Mouse (Mus musculus): ENCODE data around the gene Pip5k1b.

Pip5k1b gene

GRCm38 (mm10) chr19:24327921-24328320 is 227.8 kb downstream of the Pip5k1b start:
- no peak for DNase-seq

- DNase-seq, result no peak
Measured at GRCm38 (mm10) chr19:24326969-24327368, 228.7 kb downstream of the Pip5k1b start.

GRCm38 (mm10) chr19:24325692-24326091 is 230.0 kb downstream of the Pip5k1b start:
- no peak for DNase-seq

DNA sequence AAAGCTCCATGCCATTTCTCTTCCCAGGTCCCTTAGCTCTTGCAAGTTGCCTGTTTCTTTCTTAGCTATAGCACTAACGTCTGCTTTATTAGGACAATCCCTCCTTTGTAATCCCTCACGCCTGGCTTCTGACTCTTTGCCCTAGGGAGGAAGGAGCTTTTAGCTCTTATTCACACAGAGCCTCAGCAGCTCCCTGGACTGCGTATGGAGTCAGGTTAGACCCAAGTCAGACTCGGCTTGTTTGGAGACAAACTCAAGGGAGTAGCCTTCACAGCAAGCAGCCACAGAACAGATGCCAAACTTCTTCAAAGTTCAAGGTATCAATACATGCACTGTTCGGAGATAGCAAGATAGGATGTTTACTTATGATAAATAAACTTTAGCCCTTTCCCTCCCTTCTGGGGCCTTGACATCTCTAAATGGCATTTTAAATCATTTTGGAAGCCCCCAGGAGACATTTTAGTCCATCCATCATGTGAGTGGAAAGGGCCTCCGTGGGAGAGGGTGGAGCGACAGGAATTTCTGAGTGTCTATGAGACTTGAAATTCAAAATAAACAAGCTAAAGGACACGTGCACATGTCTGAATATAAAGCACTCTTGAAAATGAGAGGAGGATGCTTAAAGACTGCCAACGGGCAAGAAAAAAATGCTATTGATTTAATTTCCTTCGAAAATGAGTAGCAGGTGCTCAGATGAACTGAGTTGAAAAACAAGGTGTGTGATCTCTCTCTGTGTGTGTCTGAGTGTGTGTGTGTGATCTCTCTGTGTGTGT is 231.6 kb downstream of the Pip5k1b start:
- DNase-seq, result no peak

DNA sequence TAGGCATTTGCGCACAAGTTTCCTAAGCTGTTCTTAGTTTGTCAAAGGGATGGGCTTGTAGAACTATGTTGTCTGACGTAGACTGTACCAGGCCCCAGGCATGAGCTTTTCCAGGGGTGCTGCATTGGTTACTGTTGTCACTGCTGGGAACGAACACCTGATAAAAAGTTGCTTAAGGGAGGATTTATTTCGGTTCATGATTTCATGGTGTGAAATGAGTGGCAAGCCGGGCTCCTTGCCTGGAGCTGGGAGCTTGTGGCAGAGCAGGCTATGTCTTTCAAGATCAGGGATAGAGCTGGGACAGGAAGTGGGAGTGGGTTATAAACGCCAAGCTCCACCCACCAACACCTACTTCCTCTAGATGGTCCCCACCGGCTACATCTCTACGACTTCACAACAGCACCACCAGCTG is 233.8 kb downstream of the Pip5k1b start:
- no peak for DNase-seq

GRCm38 (mm10) chr19:24321211-24321899 is 234.3 kb downstream of the Pip5k1b start:
- no peak for DNase-seq

GRCm38 (mm10) chr19:24318172-24318571 is 237.5 kb downstream of the Pip5k1b start:
- DNase-seq, result no peak

GRCm38 (mm10) chr19:24317731-24318130 is 237.9 kb downstream of the Pip5k1b start:
- no peak for DNase-seq

DNA sequence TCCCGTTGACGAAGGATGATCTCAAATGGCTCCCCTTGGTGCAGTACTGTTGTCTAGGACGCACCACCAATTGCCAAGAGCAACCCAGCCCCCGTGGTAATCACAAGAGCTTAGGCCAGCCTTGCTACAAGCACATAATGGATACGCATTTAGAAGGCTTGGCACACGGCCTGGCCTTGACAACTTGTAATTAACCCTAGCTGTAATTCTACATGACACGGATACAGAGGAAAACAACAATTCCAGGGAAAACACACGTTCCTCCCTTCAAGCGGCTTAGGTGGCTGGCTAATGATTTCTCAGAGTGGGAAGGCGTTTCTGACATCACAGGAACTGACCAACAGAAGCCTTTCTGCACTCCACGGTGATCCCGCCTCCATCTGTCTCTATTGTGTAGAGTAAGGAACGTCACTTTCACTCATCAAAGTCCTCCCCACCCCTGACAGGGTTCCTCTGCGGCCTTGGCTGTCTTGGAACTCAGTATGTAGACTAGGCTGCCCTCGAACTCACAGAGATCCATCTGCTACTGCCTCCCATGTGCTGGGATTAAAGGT is 238.6 kb downstream of the Pip5k1b start:
- DNase-seq, result peak; percentile 42

DNA sequence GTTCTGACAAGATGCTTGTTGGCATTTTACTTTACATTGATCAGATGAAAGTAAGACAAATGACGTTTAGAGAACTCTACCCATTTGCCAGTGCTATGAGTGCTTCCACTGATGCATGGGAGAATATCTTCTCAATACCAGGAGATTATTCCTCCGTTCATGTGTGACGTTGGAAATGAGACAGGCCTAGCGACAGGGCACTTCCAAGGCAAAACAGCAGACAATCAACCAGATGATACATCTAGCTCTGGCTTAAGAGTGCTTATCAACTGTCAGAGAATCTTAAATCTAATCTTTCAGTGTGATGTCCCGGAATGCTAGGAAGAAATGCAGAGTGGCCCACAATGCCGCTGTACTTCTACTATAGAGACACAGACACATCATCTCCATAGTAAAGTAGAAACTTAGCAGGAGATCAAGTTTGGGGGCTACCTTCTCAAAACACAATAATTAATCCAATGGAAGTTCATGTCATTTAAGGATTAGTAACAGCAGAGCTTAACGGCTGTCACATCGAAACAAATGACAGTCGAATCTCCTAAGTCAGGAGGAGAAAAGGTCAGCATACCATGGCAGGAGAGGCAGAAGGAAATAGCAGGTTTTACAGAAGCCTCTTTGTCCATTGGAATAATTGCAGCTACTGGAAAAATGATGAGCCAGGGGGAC is 239.5 kb downstream of the Pip5k1b start:
- DNase-seq, result no peak

DNA sequence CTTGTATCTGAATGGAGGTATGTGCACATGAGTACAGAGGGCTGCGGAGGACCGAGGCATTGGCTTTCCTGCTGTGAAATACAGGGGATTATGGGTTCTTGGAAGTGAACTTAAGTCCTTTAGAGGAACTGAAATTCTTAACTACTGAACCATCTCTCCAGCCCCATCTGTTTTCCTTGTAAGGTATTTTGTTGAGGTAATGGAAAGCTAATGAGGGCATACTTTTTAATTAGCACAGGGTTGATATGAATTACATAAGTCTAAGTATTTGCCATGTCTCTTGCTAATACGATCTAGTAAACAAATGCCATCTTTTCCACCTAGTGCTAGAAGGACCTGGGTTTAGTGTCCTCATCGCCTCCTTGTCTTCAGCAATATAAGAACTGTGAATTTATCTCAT is 240.4 kb downstream of the Pip5k1b start:
- DNase-seq, result no peak

- no peak for DNase-seq
Measured at GRCm38 (mm10) chr19:24314676-24315075, 241.0 kb downstream of the Pip5k1b start.

- DNase-seq, result no peak
Measured at GRCm38 (mm10) chr19:24312556-24313342, 242.9 kb downstream of the Pip5k1b start.

GRCm38 (mm10) chr19:24312046-24312445 is 243.6 kb downstream of the Pip5k1b start:
- no peak for DNase-seq

DNA sequence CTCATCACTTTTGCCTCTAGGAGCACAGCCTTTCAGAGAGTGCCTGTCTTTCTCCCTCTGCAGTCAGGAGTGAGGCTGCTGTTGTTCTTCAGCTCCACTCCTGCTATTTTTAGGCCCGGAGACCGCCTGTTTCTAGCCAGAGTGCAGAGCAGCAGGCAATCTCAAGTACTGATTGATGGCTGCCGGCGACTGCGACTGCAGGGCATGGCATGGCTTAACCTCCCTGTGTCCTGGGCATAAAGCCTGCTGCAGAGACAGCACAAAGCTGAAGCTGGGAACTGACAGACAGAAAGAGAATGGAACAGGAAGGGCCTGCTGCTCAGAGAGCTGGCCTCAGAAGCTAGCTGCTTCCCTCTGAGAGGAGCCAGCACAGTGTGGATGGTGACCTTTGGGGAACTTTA is 247.4 kb downstream of the Pip5k1b start:
- peak; percentile 51 for DNase-seq

DNA sequence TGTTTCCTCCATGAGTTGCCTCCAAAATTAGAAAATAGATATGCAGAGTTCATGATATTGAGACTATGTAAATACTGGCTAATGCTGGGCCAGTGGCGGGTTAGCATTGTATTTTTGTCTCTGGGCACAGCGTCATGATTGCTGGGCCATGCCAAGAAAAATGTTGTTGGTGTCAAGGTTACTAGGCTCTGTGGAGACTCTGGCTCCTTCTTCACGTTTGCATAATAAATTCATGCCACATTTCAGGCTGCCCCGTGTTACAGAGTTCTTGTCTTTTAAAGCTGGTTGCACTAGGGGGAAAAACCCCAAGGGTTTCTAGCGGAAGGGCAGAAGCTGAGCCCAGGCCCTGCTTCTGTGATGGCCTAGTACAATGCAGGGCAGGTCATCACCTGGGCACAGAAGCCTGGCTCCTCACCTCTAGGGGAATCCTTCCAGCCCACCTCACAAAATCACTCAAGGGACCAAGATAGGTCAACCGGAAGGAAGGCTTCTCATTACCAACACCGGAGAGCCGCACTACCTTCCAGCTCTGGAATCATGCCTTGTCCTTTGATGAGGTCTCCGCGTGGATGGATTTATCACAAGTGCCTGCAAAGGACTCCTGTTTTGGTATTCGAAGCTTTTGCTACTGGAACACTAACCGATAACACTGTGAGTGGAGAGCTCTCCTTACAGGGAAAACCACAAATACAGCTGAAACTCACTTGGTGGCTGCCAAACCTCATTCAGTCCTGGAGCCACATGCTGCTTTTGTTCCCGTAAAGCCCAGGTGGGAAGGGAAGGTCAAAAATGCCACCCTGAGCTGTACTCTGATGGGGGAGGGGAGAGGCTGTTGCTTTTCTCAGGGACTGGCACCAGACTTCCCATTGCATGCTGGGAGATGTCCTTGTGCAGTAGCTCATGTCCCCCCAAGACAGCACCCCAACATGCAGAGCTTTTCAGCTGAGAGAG is 248.1 kb downstream of the Pip5k1b start:
- DNase-seq, result no peak

GRCm38 (mm10) chr19:24306351-24306750 is 249.3 kb downstream of the Pip5k1b start:
- DNase-seq, result no peak

DNA sequence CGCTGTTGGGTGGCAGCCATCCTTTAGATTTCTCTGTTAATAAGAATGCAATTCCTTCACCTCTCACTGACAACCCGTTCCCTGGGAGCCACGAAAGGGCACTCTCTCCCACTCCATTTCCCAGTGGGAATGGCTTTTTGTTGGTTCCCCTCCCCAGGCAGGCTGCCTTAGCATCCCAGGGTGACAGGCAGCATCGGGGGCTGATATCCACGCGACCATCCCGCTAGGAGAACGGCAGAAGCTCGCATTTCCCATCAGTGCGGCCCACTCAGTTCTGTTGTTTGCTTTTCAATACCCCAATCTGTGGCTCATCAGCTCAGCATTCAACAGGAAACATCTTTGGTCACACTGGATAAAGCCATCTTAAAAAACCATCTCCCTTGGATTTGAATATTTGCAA is 253.5 kb downstream of the Pip5k1b start:
- DNase-seq, result no peak

DNA sequence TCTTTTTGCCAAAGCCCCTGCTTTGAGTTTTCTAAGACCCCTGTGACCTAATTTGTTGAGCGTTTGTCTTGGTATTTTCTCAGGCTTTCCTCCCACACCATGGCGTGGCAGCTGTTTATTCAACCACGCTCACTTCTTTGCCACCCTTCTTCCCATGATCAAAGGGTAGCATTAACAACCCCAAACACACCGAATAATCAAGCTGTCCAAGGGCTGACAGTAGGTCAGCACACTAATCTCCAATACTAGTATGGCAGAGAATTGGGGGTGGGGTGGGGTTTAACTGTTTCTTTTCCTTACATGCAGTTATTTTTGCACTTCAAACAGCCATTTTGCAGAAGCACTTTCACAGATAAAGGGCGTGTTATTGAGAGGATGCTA is 253.9 kb downstream of the Pip5k1b start:
- no peak for DNase-seq

DNA sequence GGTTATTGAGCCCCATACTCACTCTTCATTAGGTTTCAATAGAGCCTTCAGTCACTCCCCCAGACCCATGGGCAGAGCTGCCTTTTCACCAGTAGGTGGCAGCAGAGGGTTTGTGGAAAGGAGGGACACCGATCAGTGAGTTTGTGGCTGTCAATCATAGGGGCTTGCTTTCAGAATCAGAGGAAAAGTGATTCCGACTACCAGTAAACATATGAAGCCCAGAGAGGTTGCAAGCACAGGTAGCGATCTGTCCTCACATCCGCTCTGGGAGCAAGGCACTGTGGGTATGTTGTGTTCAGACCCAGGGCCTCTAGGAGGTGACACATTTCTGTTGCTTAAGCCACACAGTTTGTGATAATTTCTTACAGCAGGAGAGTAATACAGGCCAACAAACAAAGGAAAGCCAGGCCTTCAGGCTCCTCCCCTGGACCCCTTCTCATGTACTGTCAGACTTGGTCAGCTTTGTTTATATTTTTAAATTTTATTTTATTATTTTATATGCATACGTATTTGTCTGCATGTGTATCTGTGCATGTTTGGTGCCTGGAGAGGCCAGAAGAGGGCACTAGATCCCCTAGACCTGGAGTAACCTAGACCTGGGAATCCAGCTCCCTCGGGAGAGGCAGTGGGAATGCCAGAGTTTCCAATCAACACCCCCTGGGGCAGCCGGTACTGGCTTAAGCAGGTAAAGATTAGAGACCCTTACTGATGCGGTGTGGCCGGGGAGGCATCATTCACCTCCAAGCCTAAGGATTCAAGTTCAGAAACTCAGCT is 254.5 kb downstream of the Pip5k1b start:
- peak; percentile 67 for DNase-seq

DNA sequence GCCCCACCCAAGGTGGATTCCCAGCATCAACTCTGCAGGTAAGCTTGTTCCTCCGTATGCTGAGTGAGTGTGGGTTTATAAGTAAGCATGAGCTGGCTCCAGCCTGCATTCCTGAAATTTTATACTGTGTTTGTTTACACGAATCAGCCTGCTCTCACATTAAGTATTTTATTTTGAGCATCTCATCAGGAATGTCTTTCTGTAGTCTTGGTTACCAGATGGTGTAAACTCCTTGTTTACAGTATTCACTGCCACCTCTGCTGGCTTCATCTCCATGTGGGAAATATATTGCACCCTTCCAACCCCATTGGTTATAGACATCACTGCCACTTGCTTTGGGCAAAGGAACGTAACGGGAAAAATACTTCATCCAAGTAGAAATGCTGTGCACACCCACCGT is 262.1 kb downstream of the Pip5k1b start:
- DNase-seq, result no peak

All from kidney, postnatal 14 days (tissue).